Mouse (Mus musculus): ENCODE measurements around the gene Tmem132a. TPM values are rescaled to one million over a fixed set of nuclear protein-coding genes. Genes with fewer than 3 reads are reported as not detected.
A peak's percentile ranks its signal among the peaks of the same experiment; 100 is the strongest.

Gene Tmem132a
- polyA plus RNA-seq, 1 experiment from 2014 or later = 51.5 TPM

- DNase-seq (ENCODE audit: low spot score) = no peak
- H3K4me3 ChIP-seq (ENCODE audit: low read depth, low read length) = no peak overlapping the region
- H3K27ac ChIP-seq (replicated peaks; ENCODE audit: low read depth, low read length) = no peak overlapping the region
- no peaks in the 10 kb centered on the region for H3K27me3 ChIP-seq (ENCODE audit: control insufficient read depth, insufficient read depth, low read length)
- 70% methylated on average over 6 of the region's 7 CpGs for WGBS
- no peak for ATAC-seq (replicated peaks; ENCODE audit: insufficient number of reproducible peaks, low FRiP score, low TSS enrichment, low read depth)
- H3K9ac ChIP-seq (replicated peaks; ENCODE audit: low read length) = no peak overlapping the region
- no peaks in the 10 kb centered on the region for H3K9me3 ChIP-seq (replicated peaks; ENCODE audit: control insufficient read depth, low read length)
- H3K4me2 ChIP-seq (ENCODE audit: low read depth, low read length) = no peak overlapping the region
- no peaks in the 10 kb centered on the region for H3K4me1 ChIP-seq (ENCODE audit: control insufficient read depth, insufficient read depth, low read length)
- H3K36me3 ChIP-seq (replicated peaks; ENCODE audit: control insufficient read depth, insufficient read depth, low read depth, low read length) = no peaks in the 10 kb centered on the region
These were observed 48.4 kb downstream of the Tmem132a start for GRCm38 (mm10) chr19:10821319-10821718.

- 43% methylated on average over 17 of the region's 17 CpGs for WGBS
- Histone ChIP-seq H3K4me1 (ENCODE audit: control insufficient read depth, insufficient read depth, low read length) (no peaks in the 10 kb centered on the region), H3K4me2 (ENCODE audit: low read depth, low read length) (no peak overlapping the region), H3K27ac (replicated peaks; ENCODE audit: low read depth, low read length) (no peak overlapping the region), H3K9ac (replicated peaks; ENCODE audit: low read length) (no peak overlapping the region), H3K4me3 (ENCODE audit: low read depth, low read length) (no peak overlapping the region), H3K27me3 (ENCODE audit: control insufficient read depth, insufficient read depth, low read length) (no peaks in the 10 kb centered on the region), H3K36me3 (replicated peaks; ENCODE audit: control insufficient read depth, insufficient read depth, low read depth, low read length) (no peaks in the 10 kb centered on the region), H3K9me3 (replicated peaks; ENCODE audit: control insufficient read depth, low read length) (no peaks in the 10 kb centered on the region)
- DNase-seq (ENCODE audit: low spot score) = peak; percentile 25
- ATAC-seq (replicated peaks; ENCODE audit: insufficient number of reproducible peaks, low FRiP score, low TSS enrichment, low read depth) = no peak
These were observed 51.4 kb downstream of the Tmem132a start for GRCm38 (mm10) chr19:10818217-10818946.

- Histone ChIP-seq H3K4me3 (ENCODE audit: low read depth, low read length) (no peak overlapping the region), H3K9ac (replicated peaks; ENCODE audit: low read length) (no peak overlapping the region), H3K27ac (replicated peaks; ENCODE audit: low read depth, low read length) (no peak overlapping the region), H3K4me1 (ENCODE audit: control insufficient read depth, insufficient read depth, low read length) (no peaks in the 10 kb centered on the region), H3K4me2 (ENCODE audit: low read depth, low read length) (no peak overlapping the region), H3K36me3 (replicated peaks; ENCODE audit: control insufficient read depth, insufficient read depth, low read depth, low read length) (no peaks in the 10 kb centered on the region), H3K9me3 (replicated peaks; ENCODE audit: control insufficient read depth, low read length) (no peaks in the 10 kb centered on the region), H3K27me3 (ENCODE audit: control insufficient read depth, insufficient read depth, low read length) (no peaks in the 10 kb centered on the region)
- WGBS = 87% methylated on average over 2 of the region's 2 CpGs
- no peak for DNase-seq (ENCODE audit: low spot score)
- no peak for ATAC-seq (replicated peaks; ENCODE audit: insufficient number of reproducible peaks, low FRiP score, low TSS enrichment, low read depth)
These were observed 53.3 kb downstream of the Tmem132a start for GRCm38 (mm10) chr19:10816462-10816861.

GRCm38 (mm10) chr19:10815871-10816270, 53.9 kb downstream of the Tmem132a start:
- Histone ChIP-seq H3K27me3 (ENCODE audit: control insufficient read depth, insufficient read depth, low read length) (no peaks in the 10 kb centered on the region), H3K4me2 (ENCODE audit: low read depth, low read length) (no peak overlapping the region), H3K9ac (replicated peaks; ENCODE audit: low read length) (no peak overlapping the region), H3K27ac (replicated peaks; ENCODE audit: low read depth, low read length) (no peak overlapping the region), H3K9me3 (replicated peaks; ENCODE audit: control insufficient read depth, low read length) (no peaks in the 10 kb centered on the region), H3K4me1 (ENCODE audit: control insufficient read depth, insufficient read depth, low read length) (no peaks in the 10 kb centered on the region), H3K4me3 (ENCODE audit: low read depth, low read length) (no peak overlapping the region), H3K36me3 (replicated peaks; ENCODE audit: control insufficient read depth, insufficient read depth, low read depth, low read length) (no peaks in the 10 kb centered on the region)
- no peak for DNase-seq (ENCODE audit: low spot score)
- ATAC-seq (replicated peaks; ENCODE audit: insufficient number of reproducible peaks, low FRiP score, low TSS enrichment, low read depth) = no peak
- 86% methylated on average over 6 of the region's 6 CpGs for WGBS

GRCm38 (mm10) chr19:10813905-10814304, 55.8 kb downstream of the Tmem132a start:
- no peak for DNase-seq (ENCODE audit: low spot score)
- H3K9ac ChIP-seq (replicated peaks; ENCODE audit: low read length) = no peak overlapping the region
- no peak overlapping the region for H3K4me3 ChIP-seq (ENCODE audit: low read depth, low read length)
- H3K4me2 ChIP-seq (ENCODE audit: low read depth, low read length) = no peak overlapping the region
- H3K27ac ChIP-seq (replicated peaks; ENCODE audit: low read depth, low read length) = no peak overlapping the region
- ATAC-seq (replicated peaks; ENCODE audit: insufficient number of reproducible peaks, low FRiP score, low TSS enrichment, low read depth) = no peak
- no peaks in the 10 kb centered on the region for H3K9me3 ChIP-seq (replicated peaks; ENCODE audit: control insufficient read depth, low read length)
- 65% methylated on average over 7 of the region's 7 CpGs for WGBS
- H3K36me3 ChIP-seq (replicated peaks; ENCODE audit: control insufficient read depth, insufficient read depth, low read depth, low read length) = no peaks in the 10 kb centered on the region
- no peaks in the 10 kb centered on the region for H3K27me3 ChIP-seq (ENCODE audit: control insufficient read depth, insufficient read depth, low read length)
- no peaks in the 10 kb centered on the region for H3K4me1 ChIP-seq (ENCODE audit: control insufficient read depth, insufficient read depth, low read length)

DNA sequence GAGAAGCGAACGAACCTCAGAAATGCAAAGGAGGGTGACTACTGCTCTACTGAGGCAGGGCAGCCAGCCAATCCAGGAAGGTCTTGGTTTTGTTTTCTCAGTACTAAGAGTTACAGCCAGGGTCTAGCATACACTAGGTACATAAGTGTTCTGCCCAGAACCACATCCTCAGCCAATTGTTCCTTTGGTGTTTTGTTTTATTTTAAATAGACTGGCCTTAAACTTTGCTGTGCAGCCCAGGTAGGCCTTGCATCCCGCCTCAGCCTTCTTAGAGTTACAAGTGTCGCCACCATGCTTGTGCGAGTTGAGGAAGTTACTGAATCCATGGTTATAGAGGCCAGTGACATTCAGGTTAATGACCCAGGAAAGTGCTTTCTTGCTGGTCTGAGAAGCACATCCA, 56.7 kb downstream of the Tmem132a start:
- Histone ChIP-seq H3K36me3 (replicated peaks; ENCODE audit: control insufficient read depth, insufficient read depth, low read depth, low read length) (no peaks in the 10 kb centered on the region), H3K27me3 (ENCODE audit: control insufficient read depth, insufficient read depth, low read length) (no peaks in the 10 kb centered on the region), H3K27ac (replicated peaks; ENCODE audit: low read depth, low read length) (no peak overlapping the region), H3K9ac (replicated peaks; ENCODE audit: low read length) (no peak overlapping the region), H3K4me3 (ENCODE audit: low read depth, low read length) (no peak overlapping the region), H3K9me3 (replicated peaks; ENCODE audit: control insufficient read depth, low read length) (no peaks in the 10 kb centered on the region), H3K4me1 (ENCODE audit: control insufficient read depth, insufficient read depth, low read length) (no peaks in the 10 kb centered on the region), H3K4me2 (ENCODE audit: low read depth, low read length) (no peak overlapping the region)
- 94% methylated on average over 5 of the region's 5 CpGs for WGBS
- ATAC-seq (replicated peaks; ENCODE audit: insufficient number of reproducible peaks, low FRiP score, low TSS enrichment, low read depth) = no peak
- no peak for DNase-seq (ENCODE audit: low spot score)

DNA sequence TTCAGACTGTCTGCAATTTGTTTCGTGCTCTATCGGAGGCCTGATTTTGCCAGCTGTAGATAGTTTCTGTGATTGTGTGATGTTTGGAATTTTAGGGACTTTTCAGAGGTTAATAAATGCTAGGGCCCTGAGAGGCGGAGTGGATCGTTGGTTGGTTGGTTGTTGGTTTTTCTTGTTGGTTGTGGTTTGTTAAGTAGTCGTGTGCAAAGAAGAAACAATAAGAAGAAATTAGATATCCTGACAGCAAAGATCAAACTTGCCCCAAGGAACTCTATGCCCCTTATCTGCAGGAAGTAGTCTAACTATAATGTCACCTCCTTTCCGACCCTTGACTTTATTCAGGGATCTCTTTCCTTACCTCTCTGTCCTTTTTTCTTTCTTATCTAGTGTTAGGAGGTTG, 58.3 kb downstream of the Tmem132a start:
- ATAC-seq (replicated peaks; ENCODE audit: insufficient number of reproducible peaks, low FRiP score, low TSS enrichment, low read depth) = no peak
- Histone ChIP-seq H3K27me3 (ENCODE audit: control insufficient read depth, insufficient read depth, low read length) (no peaks in the 10 kb centered on the region), H3K4me3 (ENCODE audit: low read depth, low read length) (no peak overlapping the region), H3K4me2 (ENCODE audit: low read depth, low read length) (no peak overlapping the region), H3K9ac (replicated peaks; ENCODE audit: low read length) (no peak overlapping the region), H3K27ac (replicated peaks; ENCODE audit: low read depth, low read length) (no peak overlapping the region), H3K36me3 (replicated peaks; ENCODE audit: control insufficient read depth, insufficient read depth, low read depth, low read length) (no peaks in the 10 kb centered on the region), H3K4me1 (ENCODE audit: control insufficient read depth, insufficient read depth, low read length) (no peaks in the 10 kb centered on the region), H3K9me3 (replicated peaks; ENCODE audit: control insufficient read depth, low read length) (no peaks in the 10 kb centered on the region)
- 87% methylated on average over 6 of the region's 6 CpGs for WGBS
- DNase-seq (ENCODE audit: low spot score) = no peak

- no peaks in the 10 kb centered on the region for H3K4me1 ChIP-seq (ENCODE audit: control insufficient read depth, insufficient read depth, low read length)
- no peaks in the 10 kb centered on the region for H3K27me3 ChIP-seq (ENCODE audit: control insufficient read depth, insufficient read depth, low read length)
- no peak for DNase-seq (ENCODE audit: low spot score)
- H3K4me2 ChIP-seq (ENCODE audit: low read depth, low read length) = no peak overlapping the region
- no peak overlapping the region for H3K9ac ChIP-seq (replicated peaks; ENCODE audit: low read length)
- WGBS = 61% methylated on average over 4 of the region's 4 CpGs
- H3K9me3 ChIP-seq (replicated peaks; ENCODE audit: control insufficient read depth, low read length) = no peaks in the 10 kb centered on the region
- H3K4me3 ChIP-seq (ENCODE audit: low read depth, low read length) = no peak overlapping the region
- no peak overlapping the region for H3K27ac ChIP-seq (replicated peaks; ENCODE audit: low read depth, low read length)
- no peaks in the 10 kb centered on the region for H3K36me3 ChIP-seq (replicated peaks; ENCODE audit: control insufficient read depth, insufficient read depth, low read depth, low read length)
- no peak for ATAC-seq (replicated peaks; ENCODE audit: insufficient number of reproducible peaks, low FRiP score, low TSS enrichment, low read depth)
These were observed 59.6 kb downstream of the Tmem132a start for GRCm38 (mm10) chr19:10810176-10810492.

Data from embryonic facial prominence, embryonic 11.5 days (tissue).